In the genomic region with DNA sequence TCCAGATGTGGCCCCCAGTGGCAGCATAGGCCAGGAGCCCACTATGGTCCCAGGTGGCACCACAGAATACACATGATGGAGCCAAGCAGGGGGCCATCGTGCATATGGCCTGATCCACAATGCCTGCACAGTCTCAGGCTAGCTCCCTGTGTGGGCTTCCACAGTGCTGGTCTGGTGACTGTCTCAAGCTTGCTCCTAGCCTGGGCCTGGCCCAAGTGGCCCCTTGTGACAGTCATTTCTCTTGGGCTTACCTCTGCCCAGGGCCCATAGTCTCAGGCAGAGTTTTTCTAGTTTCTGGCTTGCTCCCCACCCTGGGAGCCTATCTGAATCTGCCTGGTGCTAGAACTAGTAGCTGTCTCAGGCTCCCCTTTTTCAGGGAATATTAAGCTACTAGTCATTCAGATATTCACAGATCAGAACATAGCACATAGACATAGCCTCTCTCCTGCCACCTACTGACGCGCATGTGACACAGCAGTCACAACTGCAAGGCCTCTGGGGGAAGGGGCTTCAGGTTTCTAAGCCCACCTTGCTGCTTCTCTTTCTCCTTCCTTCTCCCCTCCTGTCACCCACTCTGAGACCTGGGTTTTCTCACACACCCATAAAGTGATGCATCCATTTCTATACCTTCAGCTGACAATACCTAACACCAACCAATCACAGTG, we compare ENCODE assay signal across 13 mouse cellular contexts. TPM values are rescaled to one million over a fixed set of nuclear protein-coding genes. Genes with fewer than 3 reads are reported as not detected.
DNase-seq lines count a peak whose midpoint lies in the region; ATAC-seq and TF ChIP-seq lines count a peak whose summit lies in the region.
"Had no signal": no experiment of that assay in that cellular context is flagged by ENCODE, and none has a peak within 500 bp of the region (broad histone marks: within the 10 kb centered on the region; RNA-seq: fewer than 3 reads in every experiment).

No protein-coding gene starts in this region.

- peak; percentile 20 for TF ChIP-seq RAD21 in MEL (IDR thresholded peaks at IDR 0.05; ENCODE audit: low read depth, low read length)

- no peaks in the 10 kb centered on the region for H3K79me2 ChIP-seq in MEL (ENCODE audit: control insufficient read depth, insufficient read depth, low read length, poor library complexity)

- H3K9ac ChIP-seq in intestine, embryonic 14.5 days (ENCODE audit: low read length), result no peak overlapping the region
- no peak overlapping the region for H3K9ac ChIP-seq in intestine, embryonic 16.5 days (ENCODE audit: low read depth, low read length)
- H3K9ac ChIP-seq in lung, postnatal 0 days (replicated peaks; ENCODE audit: low read depth), result no peak overlapping the region
- H3K9ac ChIP-seq in MEL (ENCODE audit: control insufficient read depth, low read depth, low read length, poor library complexity, severe bottlenecking), result no peak overlapping the region
- H3K9ac ChIP-seq in liver, embryonic 13.5 days, result no peak overlapping the region
- H3K9ac ChIP-seq: heart, embryonic 15.5 days had no signal

- peak; percentile 57 for TF ChIP-seq CTCF in lung, postnatal 0 days (IDR thresholded peaks at IDR 0.05)
- peak; percentile 53 to 68 (median 60) for TF ChIP-seq CTCF in MEL (IDR thresholded peaks at IDR 0.05 in 2 of 3, conservative IDR thresholded peaks at IDR 0.05 in 1 of 3; ENCODE audit: control insufficient read depth in 1 of 3, insufficient read depth in 1 of 3, low read depth in 2 of 3, low read length in 3 of 3, poor library complexity in 1 of 3, severe bottlenecking in 1 of 3)

- H3K9me3 ChIP-seq in intestine, embryonic 14.5 days (ENCODE audit: control insufficient read depth, low read length), result no peaks in the 10 kb centered on the region
- H3K9me3 ChIP-seq in intestine, embryonic 16.5 days (ENCODE audit: control insufficient read depth, low read length), result no peaks in the 10 kb centered on the region
- H3K9me3 ChIP-seq in lung, postnatal 0 days (ENCODE audit: low read length), result no peaks in the 10 kb centered on the region
- no peaks in the 10 kb centered on the region for H3K9me3 ChIP-seq in MEL (replicated peaks; ENCODE audit: insufficient read depth, low read length)
- no peaks in the 10 kb centered on the region for H3K9me3 ChIP-seq in liver, embryonic 13.5 days (replicated peaks)
- H3K9me3 ChIP-seq: forebrain, embryonic 10.5 days; heart, embryonic 15.5 days had no signal

- WGBS in intestine, embryonic 14.5 days, result 43% methylated on average over 3 of the region's 3 CpGs
- WGBS in intestine, embryonic 16.5 days, result 52% methylated on average over 3 of the region's 3 CpGs
- WGBS in lung, postnatal 0 days, result 40% methylated on average over 3 of the region's 3 CpGs
- 42% methylated on average over 3 of the region's 3 CpGs for WGBS in liver, embryonic 13.5 days (ENCODE audit: insufficient replicate concordance)

- TF ChIP-seq POLR2A in MEL (IDR thresholded peaks at IDR 0.05; ENCODE audit: control insufficient read depth in 1 of 2, insufficient read depth in 1 of 2, low read depth in 1 of 2, low read length in 2 of 2, poor library complexity in 1 of 2), result no peak

- no peaks in the 10 kb centered on the region for H3K4me1 ChIP-seq in intestine, embryonic 14.5 days (replicated peaks; ENCODE audit: control insufficient read depth, insufficient read depth, low read length)
- 0 out of 2 replicates have a peak, but pooled peaks cover 5% of the 10 kb centered on the region for H3K4me1 ChIP-seq in intestine, embryonic 16.5 days (ENCODE audit: control insufficient read depth, insufficient read depth, low read length)
- H3K4me1 ChIP-seq in lung, postnatal 0 days (ENCODE audit: insufficient read depth, low read depth, low read length), result no peaks in the 10 kb centered on the region
- H3K4me1 ChIP-seq in MEL (ENCODE audit: control insufficient read depth in 1 of 2, insufficient read depth in 2 of 2, low read length in 2 of 2), result no peaks in the 10 kb centered on the region
- peaks cover 8% of the 10 kb centered on the region for H3K4me1 ChIP-seq in liver, embryonic 13.5 days (replicated peaks)
- H3K4me1 ChIP-seq: forebrain, embryonic 10.5 days; heart, embryonic 15.5 days had no signal

- no peak overlapping the region for H3K27ac ChIP-seq in intestine, embryonic 14.5 days (ENCODE audit: low read depth)
- H3K27ac ChIP-seq in intestine, embryonic 16.5 days (ENCODE audit: low read length), result no peak overlapping the region
- H3K27ac ChIP-seq in lung, postnatal 0 days (ENCODE audit: low read length), result no peak overlapping the region
- no peak overlapping the region for H3K27ac ChIP-seq in MEL (ENCODE audit: control insufficient read depth, low read depth, low read length)
- H3K27ac ChIP-seq in liver, embryonic 13.5 days, result no peak overlapping the region
- H3K27ac ChIP-seq: heart, embryonic 15.5 days had no signal

- TF ChIP-seq EP300 in lung, postnatal 0 days (IDR thresholded peaks at IDR 0.05), result no peak
- no peak for TF ChIP-seq EP300 in MEL (IDR thresholded peaks at IDR 0.05; ENCODE audit: low read depth in 1 of 2, low read length in 2 of 2)

- no peak overlapping the region for H3K4me3 ChIP-seq in intestine, embryonic 14.5 days (ENCODE audit: low read depth, low read length)
- no peak overlapping the region for H3K4me3 ChIP-seq in intestine, embryonic 16.5 days (ENCODE audit: low read length)
- no peak overlapping the region for H3K4me3 ChIP-seq in lung, postnatal 0 days (ENCODE audit: low read depth, low read length)
- no peak overlapping the region for H3K4me3 ChIP-seq in MEL (ENCODE audit: control insufficient read depth in 1 of 2, insufficient read depth in 1 of 2, low read depth in 2 of 2, low read length in 2 of 2)
- no peak overlapping the region for H3K4me3 ChIP-seq in liver, embryonic 13.5 days (replicated peaks)
- H3K4me3 ChIP-seq: forebrain, embryonic 10.5 days; heart, embryonic 15.5 days had no signal

- 0 out of 2 replicates have a peak, but pooled peaks have one; percentile 15 for ATAC-seq in intestine, embryonic 14.5 days (replicated peaks; ENCODE audit: low FRiP score, low TSS enrichment, low read depth)
- no peak for ATAC-seq in intestine, embryonic 16.5 days
- no peak for ATAC-seq in lung, postnatal 0 days
- peak; percentile 27; the same call in 1 of the 2 replicates for ATAC-seq in liver, embryonic 13.5 days (ENCODE audit: low read depth)

- no peak for DNase-seq in intestine, embryonic 14.5 days (ENCODE audit: low spot score)
- DNase-seq in lung, postnatal 0 days (ENCODE audit: low spot score), result no peak
- DNase-seq in lung, postnatal 14 days, result no peak
- DNase-seq in MEL (ENCODE audit: low read depth, low spot score), result peak; percentile 12
- DNase-seq in liver, embryonic 13.5 days, result no peak
- DNase-seq in cerebellum, postnatal 10 days, result no peak
- DNase-seq in spleen, postnatal 4 days (ENCODE audit: low spot score in 2 of 2), result no peak
- DNase-seq: cerebellum, postnatal 36 days; lung, adult 18-20 months; thymus, postnatal 36 days had no signal

- H3K36me3 ChIP-seq in intestine, embryonic 14.5 days (ENCODE audit: control insufficient read depth, insufficient read depth, low read length), result no peaks in the 10 kb centered on the region
- no peaks in the 10 kb centered on the region for H3K36me3 ChIP-seq in intestine, embryonic 16.5 days (ENCODE audit: control insufficient read depth, insufficient read depth, low read length)
- no peaks in the 10 kb centered on the region for H3K36me3 ChIP-seq in lung, postnatal 0 days (ENCODE audit: insufficient read depth, low read length)
- H3K36me3 ChIP-seq in MEL (ENCODE audit: control insufficient read depth in 1 of 2, insufficient read depth in 2 of 2, low read length in 2 of 2), result no peaks in the 10 kb centered on the region
- H3K36me3 ChIP-seq in liver, embryonic 13.5 days, result no peaks in the 10 kb centered on the region
- H3K36me3 ChIP-seq: forebrain, embryonic 10.5 days; heart, embryonic 15.5 days had no signal

- no peak overlapping the region for H3K4me2 ChIP-seq in intestine, embryonic 14.5 days (ENCODE audit: low read length)
- H3K4me2 ChIP-seq in intestine, embryonic 16.5 days (ENCODE audit: low read depth, low read length), result no peak overlapping the region
- no peak overlapping the region for H3K4me2 ChIP-seq in lung, postnatal 0 days (replicated peaks; ENCODE audit: low read depth, low read length)
- no peak overlapping the region for H3K4me2 ChIP-seq in liver, embryonic 13.5 days
- H3K4me2 ChIP-seq: heart, embryonic 15.5 days had no signal

- no peaks in the 10 kb centered on the region for H3K27me3 ChIP-seq in intestine, embryonic 14.5 days (replicated peaks; ENCODE audit: control insufficient read depth, insufficient read depth, low read length)
- H3K27me3 ChIP-seq in intestine, embryonic 16.5 days (replicated peaks; ENCODE audit: control insufficient read depth, insufficient read depth, low read length), result no peaks in the 10 kb centered on the region
- H3K27me3 ChIP-seq in lung, postnatal 0 days (replicated peaks; ENCODE audit: insufficient read depth, low read length), result no peaks in the 10 kb centered on the region
- peaks cover 1 to 5% of the 10 kb centered on the region in 2 experiments; a peak in 3 of 4 replicates for H3K27me3 ChIP-seq in MEL (ENCODE audit: control insufficient read depth in 1 of 2, insufficient read depth in 2 of 2, low read length in 2 of 2)
- no peaks in the 10 kb centered on the region for H3K27me3 ChIP-seq in liver, embryonic 13.5 days
- H3K27me3 ChIP-seq: heart, embryonic 15.5 days had no signal

TF ChIP-seq in MEL, 35 proteins besides CTCF, POLR2A, EP300 and RAD21:
- TF ChIP-seq MXI1 (IDR thresholded peaks at IDR 0.05; ENCODE audit: low read depth, low read length), result no peak
- peak; percentile 31; the same call in 1 of the 2 replicates for TF ChIP-seq SMC3 (IDR thresholded peaks at IDR 0.05; ENCODE audit: low read depth, low read length)
- TF ChIP-seq ZMIZ1 (IDR thresholded peaks at IDR 0.05; ENCODE audit: low read depth, low read length), result no peak
- TF ChIP-seq USF1 (IDR thresholded peaks at IDR 0.05; ENCODE audit: low read depth, low read length), result peak; percentile 38; the same call in 1 of the 2 replicates
- no peak for TF ChIP-seq JUND (IDR thresholded peaks at IDR 0.05; ENCODE audit: low read depth, low read length)
- no peak for TF ChIP-seq KAT2A (conservative IDR thresholded peaks at IDR 0.05; ENCODE audit: low read depth, low read length)
- TF ChIP-seq BHLHE40 (IDR thresholded peaks at IDR 0.05; ENCODE audit: borderline replicate concordance, low read depth, low read length), result no peak

RNA-seq across cellular contexts. Expression of gene Habp2, which starts 9.7 kb away (rescaled TPM):
- 26.7 and 27.8 TPM in 2 replicates for polyA plus RNA-seq in intestine, embryonic 14.5 days (2014; fragmentation: Nextera tagmentation; extraction: Ambion mirVana)
- polyA plus RNA-seq in intestine, embryonic 16.5 days (2015; fragmentation: Nextera tagmentation; extraction: Ambion mirVana), result 10.1 and 12.7 TPM in 2 replicates
- polyA plus RNA-seq in lung, postnatal 0 days (2015; fragmentation: Nextera tagmentation; extraction: Ambion mirVana), result 0.18 TPM in 1 of 2 replicates, not detected in the other
- not detected in 2 replicates for total RNA-seq in MEL (2012; rRNA removed)
- not detected for polyA plus RNA-seq in MEL (2012; ENCODE audit: insufficient read depth in 1 of 2, insufficient read length in 2 of 2, low read depth in 1 of 2, low replicate concordance in 2 of 2, missing spikeins in 1 of 2)
- polyA plus RNA-seq in liver, embryonic 13.5 days (2015; fragmentation: Nextera tagmentation; extraction: Ambion mirVana), result 36.1 and 46.5 TPM in 2 replicates
- polyA plus RNA-seq: forebrain, embryonic 10.5 days had no signal

Comparison
In these comparisons a context has a peak if more than half of its experiments do, and no peak if none do; other contexts are left out.
1. ATAC-seq: peak in intestine, embryonic 14.5 days (single experiment) and liver, embryonic 13.5 days (single experiment); none in intestine, embryonic 16.5 days (single experiment) and lung, postnatal 0 days (single experiment).